Mouse (Mus musculus) intestine, postnatal 0 days (tissue): ENCODE measurements at regions not wholly inside any gene's neighbourhood (a gene's known extent, or its start where the extent isn't known, plus 50 kb on each side); places are given as distances from the start of the nearest gene placed in this dataset.

ENCODE experiments used
- ATAC-seq: fragments of 200-750 bp; cut with Nextera tagmentation; 2 replicates; pipeline ENCODE4 v1.8.0; 2017; ENCODE audit warnings: mild to moderate bottlenecking, moderate TSS enrichment, moderate library complexity
- H3K27ac ChIP-seq: fragments of 300-500 bp; sonication (generic); 2 replicates; pipeline ENCODE4 v1.5.1; 2014; ENCODE audit warnings: mild to moderate bottlenecking, low read depth, low read length, moderate library complexity
- H3K27me3 ChIP-seq: fragments of 300-500 bp; sonication (generic); replicated peaks from 2 replicates; pipeline ENCODE4 v1.6.1; 2014; ENCODE audit warnings: low read length, mixed read lengths; ENCODE audit not compliant: control insufficient read depth, insufficient read depth
- H3K36me3 ChIP-seq: fragments of 300-500 bp; sonication (generic); 2 replicates; pipeline ENCODE4 v1.6.1; 2014; ENCODE audit warnings: mild to moderate bottlenecking, moderate library complexity; ENCODE audit not compliant: control insufficient read depth, insufficient read depth
- H3K4me1 ChIP-seq: fragments of 300-500 bp; sonication (generic); replicated peaks from 2 replicates; pipeline ENCODE4 v1.6.1; 2014; ENCODE audit warnings: antibody characterized with exemption, low read length, mixed read lengths; ENCODE audit not compliant: control insufficient read depth, insufficient read depth
- H3K4me2 ChIP-seq: fragments of 300-500 bp; sonication (generic); replicated peaks from 2 replicates; pipeline ENCODE4 v1.6.1; 2014; ENCODE audit warnings: low read depth, mild to moderate bottlenecking, moderate library complexity
- H3K4me3 ChIP-seq: fragments of 300-500 bp; sonication (generic); 2 replicates; pipeline ENCODE4 v1.5.1; 2014; ENCODE audit warnings: low read depth, low read length
- H3K9ac ChIP-seq: fragments of 300-500 bp; sonication (generic); 2 replicates; pipeline ENCODE4 v1.6.1; 2014; ENCODE audit warnings: mild to moderate bottlenecking, low read depth, low read length
- H3K9me3 ChIP-seq: fragments of 300-500 bp; sonication (generic); 2 replicates; pipeline ENCODE4 v1.6.1; 2016; ENCODE audit warnings: mixed run types; ENCODE audit not compliant: control insufficient read depth
- CTCF ChIP-seq: sonication (generic); IDR thresholded peaks from 2 replicates; pipeline ENCODE4 v1.5.1; 2016; ENCODE audit warnings: low read depth, mild to moderate bottlenecking, control low read depth, antibody characterized with exemption, moderate library complexity
- WGBS: fragments of 180-500 bp; shearing (Covaris S2); extraction: QIAGEN DNeasy Blood & Tissue Kit; methylation state at CpG from one replicate; pipeline ENCODE4 v1.1.7; 2014; 5-methylcytosine and 5-hydroxymethylcytosine counted together

- Histone ChIP-seq H3K9me3 (no peaks in the 10 kb centered on the region), H3K27ac (no peak overlapping the region), H3K4me2 (no peak overlapping the region), H3K4me3 (no peak overlapping the region), H3K9ac (no peak overlapping the region), H3K27me3 (no peaks in the 10 kb centered on the region), H3K4me1 (0 out of 2 replicates have a peak, but pooled peaks cover 5% of the 10 kb centered on the region), H3K36me3 (no peaks in the 10 kb centered on the region)
- no peak for ATAC-seq
- TF ChIP-seq CTCF, result no peak
- 53% methylated on average over 3 of the region's 3 CpGs for WGBS
Measured at GRCm38 (mm10) chr5:76067881-76068280, 72.2 kb upstream of the Srd5a3 start.

GRCm38 (mm10) chr5:76067231-76067630, 72.8 kb upstream of the Srd5a3 start:
- Histone ChIP-seq H3K4me1 (0 out of 2 replicates have a peak, but pooled peaks cover 5% of the 10 kb centered on the region), H3K9me3 (no peaks in the 10 kb centered on the region), H3K9ac (no peak overlapping the region), H3K4me2 (peak overlapping the region; percentile 13; the same call in 1 of the 2 replicates), H3K27me3 (no peaks in the 10 kb centered on the region), H3K36me3 (no peaks in the 10 kb centered on the region), H3K4me3 (no peak overlapping the region), H3K27ac (no peak overlapping the region)
- TF ChIP-seq CTCF, result no peak
- no peak for ATAC-seq
- 14% methylated on average over 10 of the region's 10 CpGs for WGBS

- Histone ChIP-seq H3K27ac (no peak overlapping the region), H3K4me2 (no peak overlapping the region), H3K4me1 (0 out of 2 replicates have a peak, but pooled peaks cover 5% of the 10 kb centered on the region), H3K4me3 (no peak overlapping the region), H3K36me3 (no peaks in the 10 kb centered on the region), H3K9ac (no peak overlapping the region), H3K27me3 (no peaks in the 10 kb centered on the region), H3K9me3 (no peaks in the 10 kb centered on the region)
- no peak for TF ChIP-seq CTCF
- WGBS, result 47% methylated on average over 4 of the region's 4 CpGs
- ATAC-seq, result no peak
Measured at GRCm38 (mm10) chr5:76065789-76066188, 74.3 kb upstream of the Srd5a3 start.

- Histone ChIP-seq H3K4me2 (no peak overlapping the region), H3K4me3 (no peak overlapping the region), H3K27me3 (no peaks in the 10 kb centered on the region), H3K9ac (no peak overlapping the region), H3K36me3 (no peaks in the 10 kb centered on the region), H3K4me1 (0 out of 2 replicates have a peak, but pooled peaks cover 5% of the 10 kb centered on the region), H3K27ac (no peak overlapping the region), H3K9me3 (no peaks in the 10 kb centered on the region)
- no peak for ATAC-seq
- TF ChIP-seq CTCF, result no peak
- WGBS, result 62% methylated on average over 6 of the region's 6 CpGs
Measured at GRCm38 (mm10) chr5:76065227-76065626, 74.8 kb upstream of the Srd5a3 start.

GRCm38 (mm10) chr5:76064686-76065085, 75.4 kb upstream of the Srd5a3 start:
- WGBS, result 77% methylated on average over 5 of the region's 5 CpGs
- ATAC-seq, result no peak
- Histone ChIP-seq H3K4me1 (0 out of 2 replicates have a peak, but pooled peaks cover 5% of the 10 kb centered on the region), H3K9me3 (no peaks in the 10 kb centered on the region), H3K27me3 (no peaks in the 10 kb centered on the region), H3K27ac (no peak overlapping the region), H3K36me3 (no peaks in the 10 kb centered on the region), H3K4me2 (no peak overlapping the region), H3K9ac (no peak overlapping the region), H3K4me3 (no peak overlapping the region)
- no peak for TF ChIP-seq CTCF

- no peak for TF ChIP-seq CTCF
- Histone ChIP-seq H3K27me3 (no peaks in the 10 kb centered on the region), H3K9ac (no peak overlapping the region), H3K4me2 (no peak overlapping the region), H3K9me3 (no peaks in the 10 kb centered on the region), H3K4me3 (no peak overlapping the region), H3K36me3 (no peaks in the 10 kb centered on the region), H3K4me1 (0 out of 2 replicates have a peak, but pooled peaks cover 5% of the 10 kb centered on the region), H3K27ac (no peak overlapping the region)
- 29% methylated on average over 6 of the region's 6 CpGs for WGBS
- ATAC-seq, result peak; percentile 47; the same call in 1 of the 2 replicates
Measured at GRCm38 (mm10) chr5:76063473-76063872, 76.6 kb upstream of the Srd5a3 start.

GRCm38 (mm10) chr5:76058011-76058410, 79.8 kb upstream of the Kdr start:
- Histone ChIP-seq H3K9me3 (no peaks in the 10 kb centered on the region), H3K27me3 (no peaks in the 10 kb centered on the region), H3K36me3 (no peaks in the 10 kb centered on the region), H3K4me3 (no peak overlapping the region), H3K9ac (no peak overlapping the region), H3K4me1 (no peaks in the 10 kb centered on the region), H3K27ac (no peak overlapping the region), H3K4me2 (no peak overlapping the region)
- WGBS, result 86% methylated on average over 7 of the region's 7 CpGs
- no peak for ATAC-seq
- TF ChIP-seq CTCF, result no peak
